Mouse (Mus musculus): ENCODE measurements around the gene Sytl2. TPM values are rescaled to one million over a fixed set of nuclear protein-coding genes. Genes with fewer than 3 reads are reported as not detected.

Gene Sytl2
- polyA plus RNA-seq, 1 experiment from 2014 or later = 0.42 TPM

DNA sequence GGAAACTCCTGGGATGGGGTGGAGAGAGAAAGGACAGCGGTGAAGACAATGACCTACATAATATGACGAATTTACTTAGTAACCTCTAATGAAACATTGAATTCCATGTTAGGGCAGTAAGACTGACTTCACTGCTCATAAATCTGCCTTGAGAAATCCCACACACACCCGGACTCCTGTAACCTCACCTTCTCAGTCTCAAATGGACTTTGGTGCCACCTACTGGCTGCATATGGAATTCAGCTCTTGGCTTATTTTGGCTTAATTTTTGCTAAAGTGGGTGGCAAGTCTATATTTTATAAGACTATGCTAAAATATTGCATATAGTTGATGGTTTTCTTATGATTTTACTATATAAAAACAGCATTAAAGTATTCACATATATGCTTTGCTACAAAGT, 107.9 kb downstream of the Sytl2 start:
- 39% methylated on average over 3 of the region's 3 CpGs for whole genome bisulfite sequencing (ENCODE audit: insufficient replicate concordance)
- DNase-seq = peak; percentile 68
- H3K9me3 ChIP-seq (ENCODE audit: low read length) = no peaks in the 10 kb centered on the region

DNA sequence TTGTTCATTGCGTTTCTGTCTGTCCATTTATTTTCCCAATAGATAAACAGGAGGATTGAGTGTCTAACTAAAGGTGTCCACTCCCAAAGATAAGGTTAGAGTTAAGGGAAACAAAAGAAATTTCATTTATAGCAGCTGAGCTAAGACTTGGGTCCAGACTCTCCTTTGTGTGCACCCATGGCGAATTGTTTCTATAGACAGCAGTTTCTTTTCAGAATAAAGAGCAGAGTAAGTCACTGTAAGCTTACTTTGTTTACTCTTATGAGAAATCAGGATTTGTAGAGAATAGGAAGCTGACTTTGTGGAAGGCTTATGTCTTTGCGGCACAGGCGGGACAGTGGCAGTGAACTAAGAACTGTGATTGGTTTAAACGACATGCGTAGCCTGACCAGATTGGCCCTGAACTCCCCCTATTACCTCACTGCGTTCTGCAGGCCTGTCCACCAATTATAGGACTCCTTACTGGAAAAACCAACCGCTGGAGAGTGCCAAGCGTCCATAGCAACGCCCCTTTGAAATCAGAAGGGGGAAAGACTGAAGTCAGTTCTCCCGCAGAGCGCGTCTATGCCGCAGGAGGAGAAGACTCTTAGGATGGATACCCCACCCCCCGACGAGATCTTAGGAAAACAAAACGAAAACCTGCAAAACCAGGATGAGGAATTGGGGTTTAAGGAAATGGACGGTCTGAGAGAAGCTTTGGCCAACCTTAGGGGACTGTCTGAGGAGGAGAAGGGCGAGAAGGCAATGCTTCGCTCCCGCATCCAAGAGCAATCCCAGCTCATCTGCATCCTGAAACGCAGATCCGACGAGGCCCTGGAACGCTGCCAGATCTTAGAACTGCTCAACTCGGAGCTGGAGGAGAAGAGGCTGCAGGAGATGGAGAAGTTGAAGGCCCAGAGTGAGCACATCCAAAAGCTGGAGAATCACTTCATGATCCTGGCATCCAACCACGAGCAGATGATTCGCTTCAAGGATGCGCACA, 124.3 kb downstream of the Sytl2 start, which contains the start of gene Ccdc89:
TSS of gene Ccdc89 (plus strand) at position 558 of the 982 bp plus-strand sequence.
- TF ChIP-seq CTCF (IDR thresholded peaks at IDR 0.05; ENCODE audit: low read depth) = no peak
- TF ChIP-seq EP300 (IDR thresholded peaks at IDR 0.05; ENCODE audit: low read depth) = no peak
- ATAC-seq (peak; percentile 100), DNase-seq (peak; percentile 66)
- Histone ChIP-seq H3K9ac (replicated peaks) (no peak within 1 kb of the TSS; the same call in 1 of the 2 replicates), H3K4me3 (ENCODE audit: low read depth, low read length) (peak within 1 kb of the TSS; percentile 24), H3K9me3 (ENCODE audit: low read length) (no peaks in the 10 kb centered on the region), H3K4me1 (ENCODE audit: insufficient read depth) (no peaks in the 10 kb centered on the region), H3K36me3 (replicated peaks; ENCODE audit: insufficient read depth, low read length) (no peaks in the 10 kb centered on the region), H3K4me2 (ENCODE audit: low read depth, low read length) (peak within 1 kb of the TSS; percentile 65), H3K27me3 (ENCODE audit: insufficient read depth, low read length) (no peaks in the 10 kb centered on the region), H3K27ac (ENCODE audit: low read depth) (no peak within 1 kb of the TSS)
- 23% methylated on average over 29 of the region's 29 CpGs for WGBS (ENCODE audit: insufficient replicate concordance)

More for the DNA sequence above, 107.9 kb downstream of the Sytl2 start:
- Histone ChIP-seq H3K9ac (replicated peaks) (no peak overlapping the region), H3K27ac (ENCODE audit: low read depth) (no peak overlapping the region), H3K4me1 (ENCODE audit: insufficient read depth) (no peaks in the 10 kb centered on the region), H3K4me3 (ENCODE audit: low read depth, low read length) (no peak overlapping the region), H3K27me3 (ENCODE audit: insufficient read depth, low read length) (no peaks in the 10 kb centered on the region), H3K36me3 (replicated peaks; ENCODE audit: insufficient read depth, low read length) (no peaks in the 10 kb centered on the region), H3K4me2 (ENCODE audit: low read depth, low read length) (no peak overlapping the region)
- ATAC-seq = no peak
- TF ChIP-seq EP300 (IDR thresholded peaks at IDR 0.05; ENCODE audit: low read depth) (no peak), CTCF (IDR thresholded peaks at IDR 0.05; ENCODE audit: low read depth) (peak; percentile 83)

DNA sequence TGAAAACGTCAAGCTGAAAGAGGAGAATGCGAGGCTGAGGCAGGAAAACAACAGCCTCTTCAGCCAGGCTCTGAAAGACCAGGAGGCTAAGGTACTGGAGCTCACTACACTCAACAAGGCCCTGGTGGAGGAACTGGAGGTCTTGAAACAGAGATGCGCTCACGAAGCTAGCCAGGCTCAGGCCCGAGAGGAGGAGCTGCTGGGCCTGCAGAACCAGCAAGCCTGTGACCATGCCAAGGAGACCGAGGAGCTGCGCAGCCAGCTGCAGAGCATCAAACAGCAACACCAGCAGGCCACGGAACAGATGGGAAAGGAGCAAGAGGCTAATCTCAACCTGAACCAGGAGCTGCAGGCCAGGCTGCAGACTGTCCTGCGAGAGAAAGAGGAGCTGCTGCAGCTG, 125.0 kb downstream of the Sytl2 start:
- WGBS (ENCODE audit: insufficient replicate concordance) = 58% methylated on average over 9 of the region's 9 CpGs
- DNase-seq = no peak
- no peaks in the 10 kb centered on the region for H3K4me1 ChIP-seq (ENCODE audit: insufficient read depth)
- H3K36me3 ChIP-seq (replicated peaks; ENCODE audit: insufficient read depth, low read length) = no peaks in the 10 kb centered on the region
- no peak for TF ChIP-seq CTCF (IDR thresholded peaks at IDR 0.05; ENCODE audit: low read depth)
- TF ChIP-seq EP300 (IDR thresholded peaks at IDR 0.05; ENCODE audit: low read depth) = no peak
- ATAC-seq = no peak
- H3K9me3 ChIP-seq (ENCODE audit: low read length) = no peaks in the 10 kb centered on the region
- peak overlapping the region; percentile 65; the same call in 1 of the 2 replicates for H3K4me2 ChIP-seq (ENCODE audit: low read depth, low read length)
- no peaks in the 10 kb centered on the region for H3K27me3 ChIP-seq (ENCODE audit: insufficient read depth, low read length)
- 0 out of 2 replicates have a peak overlapping the region, but pooled peaks have one; percentile 24 for H3K4me3 ChIP-seq (ENCODE audit: low read depth, low read length)
- no peak overlapping the region for H3K9ac ChIP-seq (replicated peaks)
- H3K27ac ChIP-seq (ENCODE audit: low read depth) = no peak overlapping the region

DNA sequence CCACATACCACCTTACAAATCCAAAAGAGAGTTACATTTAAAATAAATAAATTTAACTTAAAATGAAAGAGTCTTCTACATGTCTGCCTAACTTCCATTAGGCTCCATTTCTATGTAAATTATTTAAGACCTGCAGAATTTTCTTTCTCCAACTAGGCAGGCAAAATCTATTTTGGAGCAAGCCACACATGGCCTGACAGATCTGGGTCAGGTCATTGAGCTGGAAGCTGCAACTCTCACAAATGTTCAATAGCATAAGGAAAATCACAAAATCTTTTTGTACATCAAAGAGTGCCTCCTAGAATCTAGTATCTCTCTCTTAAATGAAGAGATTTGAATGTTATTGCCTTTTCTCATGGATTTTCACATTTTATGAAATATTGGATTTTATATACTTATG, 130.2 kb downstream of the Sytl2 start:
- Histone ChIP-seq H3K9ac (replicated peaks) (no peak overlapping the region), H3K36me3 (replicated peaks; ENCODE audit: insufficient read depth, low read length) (no peaks in the 10 kb centered on the region), H3K27me3 (ENCODE audit: insufficient read depth, low read length) (no peaks in the 10 kb centered on the region), H3K27ac (ENCODE audit: low read depth) (no peak overlapping the region), H3K9me3 (ENCODE audit: low read length) (no peaks in the 10 kb centered on the region), H3K4me2 (ENCODE audit: low read depth, low read length) (no peak overlapping the region), H3K4me3 (ENCODE audit: low read depth, low read length) (no peak overlapping the region), H3K4me1 (ENCODE audit: insufficient read depth) (no peaks in the 10 kb centered on the region)
- no peak for TF ChIP-seq CTCF (IDR thresholded peaks at IDR 0.05; ENCODE audit: low read depth)
- no peak for TF ChIP-seq EP300 (IDR thresholded peaks at IDR 0.05; ENCODE audit: low read depth)
- ATAC-seq (no peak), DNase-seq (no peak)

DNA sequence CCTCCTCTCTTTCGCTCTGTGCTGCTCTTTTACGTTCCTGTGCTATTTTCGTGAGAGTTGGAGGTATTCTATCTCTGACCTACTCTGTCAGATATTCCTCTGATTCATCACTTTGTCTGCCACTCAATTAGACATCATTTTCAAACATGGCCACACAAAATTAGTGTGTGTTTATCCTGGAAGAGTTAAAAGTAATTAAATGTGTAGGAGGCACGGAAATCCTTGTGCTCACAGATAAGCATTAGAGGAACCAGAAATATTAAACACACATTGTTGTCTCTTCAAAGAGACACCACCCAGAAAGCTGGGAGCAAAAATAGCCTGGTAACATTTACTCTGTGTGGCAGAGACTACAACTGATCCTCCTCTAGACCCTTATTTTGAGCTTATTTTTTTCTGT, 138.0 kb downstream of the Sytl2 start:
- peaks cover 5% of the 10 kb centered on the region; the same call in 1 of the 2 replicates for H3K4me1 ChIP-seq (ENCODE audit: insufficient read depth)
- H3K4me3 ChIP-seq (ENCODE audit: low read depth, low read length) = no peak overlapping the region
- H3K4me2 ChIP-seq (ENCODE audit: low read depth, low read length) = no peak overlapping the region
- no peak overlapping the region for H3K27ac ChIP-seq (ENCODE audit: low read depth)
- DNase-seq (no peak), ATAC-seq (no peak)
- no peak overlapping the region for H3K9ac ChIP-seq (replicated peaks)
- no peaks in the 10 kb centered on the region for H3K27me3 ChIP-seq (ENCODE audit: insufficient read depth, low read length)
- H3K36me3 ChIP-seq (replicated peaks; ENCODE audit: insufficient read depth, low read length) = no peaks in the 10 kb centered on the region
- no peaks in the 10 kb centered on the region for H3K9me3 ChIP-seq (ENCODE audit: low read length)
- TF ChIP-seq CTCF (IDR thresholded peaks at IDR 0.05; ENCODE audit: low read depth) (no peak), EP300 (IDR thresholded peaks at IDR 0.05; ENCODE audit: low read depth) (no peak)
- 84% methylated on average over 4 of the region's 4 CpGs for WGBS (ENCODE audit: insufficient replicate concordance)

DNA sequence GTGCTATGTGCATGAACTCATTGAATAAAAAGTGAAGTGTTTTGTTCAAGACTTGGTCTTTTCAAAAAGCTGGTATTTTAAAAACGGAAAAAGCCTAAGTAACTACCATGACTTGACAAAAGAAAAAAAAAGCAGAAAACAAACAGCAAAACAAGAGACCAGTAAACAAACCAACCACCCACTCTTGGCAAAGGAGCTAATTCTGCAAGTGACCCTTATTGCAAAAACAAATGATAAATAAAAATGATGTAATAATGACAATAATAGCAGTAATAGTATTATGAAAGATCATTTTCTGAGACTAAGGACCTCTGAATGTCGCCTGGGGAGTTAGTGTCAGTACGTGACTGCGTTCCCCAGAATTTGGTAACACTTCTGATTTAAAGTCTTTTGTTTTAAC, 140.0 kb downstream of the Sytl2 start:
- no peaks in the 10 kb centered on the region for H3K9me3 ChIP-seq (ENCODE audit: low read length)
- peak overlapping the region; percentile 99 for H3K27ac ChIP-seq (ENCODE audit: low read depth)
- ATAC-seq (no peak), DNase-seq (no peak)
- TF ChIP-seq CTCF (IDR thresholded peaks at IDR 0.05; ENCODE audit: low read depth) (no peak), EP300 (IDR thresholded peaks at IDR 0.05; ENCODE audit: low read depth) (no peak)
- 11% methylated on average over 4 of the region's 4 CpGs for WGBS (ENCODE audit: insufficient replicate concordance)
- H3K27me3 ChIP-seq (ENCODE audit: insufficient read depth, low read length) = no peaks in the 10 kb centered on the region
- peak overlapping the region; percentile 84 for H3K4me2 ChIP-seq (ENCODE audit: low read depth, low read length)
- H3K4me1 ChIP-seq (ENCODE audit: insufficient read depth) = peaks cover 5% of the 10 kb centered on the region; the same call in 1 of the 2 replicates
- H3K36me3 ChIP-seq (replicated peaks; ENCODE audit: insufficient read depth, low read length) = peaks cover 1% of the 10 kb centered on the region
- peak overlapping the region; percentile 91 for H3K4me3 ChIP-seq (ENCODE audit: low read depth, low read length)
- peak overlapping the region; percentile 96 for H3K9ac ChIP-seq (replicated peaks)
